Mouse (Mus musculus) gastrocnemius, postnatal 10 days (tissue): ENCODE data around the gene Prpf40b. TPM values are rescaled to one million over a fixed set of nuclear protein-coding genes. Genes with fewer than 3 reads are reported as not detected.
A peak's percentile ranks its signal among the peaks of the same experiment; 100 is the strongest.
"Not testable (repeated sequence)": the region's sequence is repeated elsewhere in the genome, so short reads cannot be mapped to it uniquely, and the experiment has no call there.

Experiments used
- DNase-seq: peaks from one replicate; pipeline ENCODE4 v3.0.0; 2021; ENCODE audit warnings: mixed read lengths
- long read RNA-seq, 2 experiments: library from polyadenylated mRNA; stranded (forward); transcript quantifications; one replicate each; pipeline ENCODE4 v2.0.0; 2021
- total RNA-seq, 2 experiments: library from RNA; stranded (reverse); gene quantifications; 2 replicates each; pipeline ENCODE4 v1.2.3; 2021

The Prpf40b gene
- total RNA-seq: 10 to 100 TPM; 23.3 to 28.8 TPM
- long read RNA-seq, experiment 1, partial matches to known transcripts: 7 of 22 reads
- long read RNA-seq, experiment 1, other reads (novel, unspliced or antisense): 15 of 22 reads
- long read RNA-seq, experiment 2, partial matches to known transcripts: 0 of 14 reads
- long read RNA-seq, experiment 2, other reads (novel, unspliced or antisense): 13 of 14 reads

DNA sequence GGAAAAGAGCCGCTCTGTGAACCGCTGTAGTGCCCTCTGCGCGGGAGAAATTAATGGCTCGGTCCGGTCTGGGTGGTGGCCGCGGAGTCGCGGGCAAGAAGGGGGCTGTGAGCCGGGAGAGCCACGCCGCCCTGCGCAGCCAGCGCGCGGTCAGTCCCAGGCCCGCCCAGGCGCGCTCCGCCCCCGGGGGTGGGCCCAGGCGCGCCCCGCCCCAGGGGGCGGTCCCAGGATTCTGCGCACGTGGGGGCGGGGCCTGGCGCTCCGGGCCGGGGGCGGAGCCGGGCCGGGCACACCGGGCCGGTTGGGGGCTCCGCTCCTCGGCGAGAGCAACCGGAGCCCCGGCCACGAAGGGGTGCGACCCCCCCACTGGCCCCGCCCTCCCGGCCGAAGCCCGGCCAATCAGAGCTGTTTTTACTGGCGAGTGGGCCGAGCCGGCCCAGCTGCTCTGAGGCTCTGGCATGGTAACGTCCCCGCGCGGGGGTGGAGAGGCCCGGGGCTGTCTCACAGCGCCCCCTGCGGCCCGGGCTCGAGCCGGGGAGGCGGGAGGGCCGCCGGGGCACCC lies at the start of gene Prpf40b:
Gene Prpf40b, plus strand, starts transcription at position 275 of the 562 bp plus-strand sequence.
- DNase-seq: peak; percentile 95

DNA sequence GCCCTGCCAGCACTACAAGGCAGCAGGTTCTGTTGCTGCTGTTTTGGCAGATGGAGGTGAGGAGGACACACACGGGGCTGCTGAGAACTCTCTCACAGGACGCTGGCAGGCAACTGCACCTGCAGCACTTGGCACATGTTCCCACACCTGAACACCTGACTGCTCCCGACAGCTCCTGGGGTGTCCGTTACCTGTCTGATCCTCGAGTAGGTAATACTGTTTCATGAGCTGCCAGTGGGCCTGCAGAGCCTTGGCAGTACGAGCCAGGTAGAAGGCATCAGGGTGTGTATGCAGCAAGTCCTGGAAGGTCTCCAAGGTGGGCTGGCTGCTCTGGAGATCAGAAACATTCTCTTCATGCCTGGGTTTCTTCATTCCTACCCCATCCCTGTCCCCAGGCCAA lies 48.2 kb upstream of the Prpf40b start:
- DNase-seq: not testable (repeated sequence)

GRCm38 (mm10) chr15:99248972-99249371 lies 45.9 kb upstream of the Prpf40b start:
- no peak for DNase-seq

GRCm38 (mm10) chr15:99249938-99250337 lies 44.9 kb upstream of the Prpf40b start:
- DNase-seq: no peak

- not testable (repeated sequence) for DNase-seq
Observed at GRCm38 (mm10) chr15:99251111-99251510, 43.8 kb upstream of the Prpf40b start.

- DNase-seq: peak; percentile 97
Observed at GRCm38 (mm10) chr15:99251626-99252380, 43.1 kb upstream of the Prpf40b start, which contains the start of gene Mcrs1. Gene Mcrs1, minus strand, starts transcription at chr15:99251961.

DNA sequence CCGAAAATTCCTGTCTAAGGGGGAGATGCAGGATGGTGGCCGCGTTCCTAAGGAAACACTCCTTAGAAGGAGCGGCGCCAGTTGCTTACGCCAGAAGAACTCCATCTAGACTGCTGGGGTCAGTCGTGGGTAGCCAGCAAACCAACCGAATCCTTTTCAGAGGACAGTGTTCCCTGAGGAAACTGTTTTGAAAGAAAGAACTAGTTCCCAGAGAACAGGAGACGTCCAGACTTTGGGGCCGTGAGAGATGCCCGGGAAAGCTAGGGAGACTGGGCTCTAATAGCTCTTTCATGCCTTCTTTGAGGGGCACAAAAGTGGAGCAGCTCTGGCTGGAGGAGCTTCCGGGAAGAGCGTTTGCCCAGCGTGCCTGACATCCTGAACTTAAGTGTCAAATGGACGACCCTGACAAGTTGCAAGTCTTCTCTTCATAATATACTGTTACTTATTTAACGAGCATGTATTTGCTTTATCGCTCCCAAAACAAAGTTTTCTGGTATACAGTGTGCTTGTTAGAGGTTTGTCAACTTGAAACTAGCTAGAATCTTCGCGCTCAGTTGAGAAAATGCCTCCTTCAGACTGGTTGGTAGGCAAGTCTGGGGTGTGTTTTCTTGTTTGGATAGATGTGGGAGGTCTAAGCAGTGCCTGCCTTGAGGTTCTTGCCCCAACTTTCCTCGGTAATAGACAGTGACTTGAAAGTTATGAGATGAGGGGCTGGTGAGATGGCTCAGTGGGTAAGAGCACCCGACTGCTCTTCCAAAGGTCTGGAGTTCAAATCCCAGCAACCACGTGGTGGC lies 42.3 kb upstream of the Prpf40b start:
- DNase-seq: peak; percentile 71

DNA sequence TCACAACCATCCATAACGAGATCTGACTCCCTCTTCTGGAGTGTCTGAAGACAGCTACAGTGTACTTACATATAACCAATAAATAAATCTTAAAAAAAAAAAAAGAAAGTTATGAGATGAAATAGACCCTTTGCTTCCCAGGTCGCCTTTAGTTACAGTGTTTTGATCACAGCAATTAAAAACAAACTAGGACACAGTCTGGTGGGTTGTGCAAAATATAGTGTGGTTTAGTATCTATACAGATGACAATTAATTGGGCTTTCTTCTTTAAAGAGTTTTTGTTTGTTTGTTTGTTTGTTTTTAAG lies 41.8 kb upstream of the Prpf40b start:
- not testable (repeated sequence) for DNase-seq

DNA sequence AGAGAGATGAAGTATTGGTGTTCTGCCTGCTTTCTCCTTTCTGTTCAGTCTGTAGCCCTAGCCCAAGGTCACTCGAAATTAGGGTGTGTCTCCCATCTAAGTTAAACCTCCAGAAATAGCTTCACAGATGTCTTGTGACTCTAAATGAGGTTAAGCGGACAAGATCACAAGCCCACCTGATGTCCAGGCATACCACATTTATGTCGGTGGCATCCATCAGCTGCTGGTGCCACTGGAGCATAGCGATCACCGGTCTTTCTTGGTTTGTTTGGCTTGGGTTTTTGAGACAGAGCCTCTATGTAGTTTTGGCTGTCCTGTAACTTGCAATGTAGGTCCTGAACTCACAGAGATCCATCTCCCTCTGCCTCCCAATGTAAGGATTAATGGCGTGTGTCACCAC lies 41.1 kb upstream of the Prpf40b start:
- no peak for DNase-seq

- no peak for DNase-seq
Observed at GRCm38 (mm10) chr15:99254477-99255005, 40.3 kb upstream of the Prpf40b start.

DNA sequence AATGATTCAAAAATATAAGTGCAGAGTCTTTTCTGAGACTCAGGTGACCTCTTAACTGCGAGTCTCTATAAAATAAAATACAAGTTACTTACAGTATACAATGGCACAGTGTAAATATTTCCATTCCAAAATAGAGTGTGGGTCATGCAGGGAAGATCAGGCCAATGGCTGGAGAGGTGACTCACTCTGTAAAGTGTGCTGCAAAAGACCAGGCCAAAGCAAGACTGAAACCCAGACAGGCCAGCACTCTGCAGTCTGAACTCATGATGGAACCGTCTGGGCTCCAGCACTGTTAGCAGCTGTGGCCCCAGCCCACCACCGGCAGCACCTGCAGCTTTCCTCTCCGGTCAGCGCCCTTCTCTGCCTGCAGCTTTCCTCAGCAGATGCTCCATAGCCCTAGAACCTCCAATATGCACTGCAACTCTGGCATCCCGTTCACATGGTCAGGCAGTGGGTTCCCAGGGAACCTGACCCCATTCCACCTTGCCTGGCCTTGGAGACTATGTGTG lies 39.6 kb upstream of the Prpf40b start:
- no peak for DNase-seq

- DNase-seq: no peak
Observed at GRCm38 (mm10) chr15:99259167-99259729, 35.6 kb upstream of the Prpf40b start.

DNA sequence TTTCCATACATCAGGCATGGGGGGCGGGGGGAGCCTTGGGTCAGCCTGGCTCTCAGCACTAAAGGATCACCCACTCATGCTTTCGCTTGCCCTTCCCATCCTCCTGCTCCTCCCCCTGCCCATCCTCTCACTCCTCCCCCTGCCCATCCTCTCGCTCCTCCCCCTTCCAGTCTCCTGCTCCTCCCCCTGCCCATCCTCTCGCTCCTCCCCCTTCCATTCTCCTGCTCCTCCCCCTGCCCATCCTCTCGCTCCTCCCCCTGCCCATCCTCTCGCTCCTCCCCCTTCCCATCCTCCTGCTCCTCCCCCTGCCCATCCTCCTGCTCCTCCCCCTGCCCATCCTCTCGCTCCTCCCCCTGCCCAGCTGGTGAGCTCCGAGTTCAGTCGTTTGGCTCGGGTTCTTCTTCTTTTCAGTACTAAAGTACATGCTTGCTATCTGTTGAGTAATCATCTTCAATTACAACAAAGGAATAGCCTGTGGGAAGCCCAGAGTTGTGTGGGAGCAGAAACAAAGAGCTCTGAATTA lies 35.1 kb upstream of the Prpf40b start:
- DNase-seq: peak; percentile 63

GRCm38 (mm10) chr15:99262702-99263101 lies 32.2 kb upstream of the Prpf40b start:
- DNase-seq: no peak

DNA sequence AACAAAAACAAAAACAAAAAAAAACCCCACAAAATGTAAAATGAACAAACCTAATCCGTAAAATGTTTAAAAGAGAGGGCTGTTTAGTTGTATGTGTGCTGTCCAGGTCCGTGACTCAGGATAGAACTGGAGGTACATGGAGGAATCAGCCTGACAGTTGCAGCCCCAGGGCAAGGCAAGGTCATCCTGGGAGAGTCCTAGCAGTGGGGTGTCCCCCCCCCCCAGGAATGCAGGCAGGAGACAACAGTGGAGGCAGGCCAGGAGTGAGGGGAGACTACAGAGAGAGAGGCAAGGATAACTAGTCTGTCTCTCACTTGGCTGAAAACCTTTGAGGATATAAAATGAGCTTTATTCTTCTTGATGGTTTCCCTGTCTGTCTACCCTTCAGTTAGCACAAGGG lies 30.5 kb upstream of the Prpf40b start:
- no peak for DNase-seq

DNA sequence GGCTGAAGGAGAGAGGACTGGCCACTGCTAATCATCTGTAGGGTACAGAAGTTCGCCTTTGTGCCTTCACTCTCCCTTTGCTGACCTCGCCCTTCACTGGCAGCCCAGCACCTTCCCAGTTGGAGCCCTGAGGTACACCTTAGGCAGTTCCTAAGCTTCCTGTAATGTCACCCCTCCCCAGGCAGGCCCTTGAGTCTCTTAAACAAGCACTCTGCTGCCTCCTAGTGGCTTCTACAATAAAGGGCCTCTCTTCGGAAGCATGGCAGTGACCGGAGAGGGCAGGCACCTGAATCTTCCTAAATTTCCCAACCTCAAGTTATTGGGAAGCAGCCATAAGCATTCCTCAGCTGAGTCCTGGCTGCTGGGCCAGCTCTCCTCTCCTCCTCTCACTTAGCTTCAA lies 29.2 kb upstream of the Prpf40b start:
- peak; percentile 59 for DNase-seq

GRCm38 (mm10) chr15:99276095-99276494 lies 18.8 kb upstream of the Prpf40b start:
- DNase-seq: no peak

- DNase-seq: no peak
Observed at GRCm38 (mm10) chr15:99278271-99278670, 16.6 kb upstream of the Prpf40b start.

DNA sequence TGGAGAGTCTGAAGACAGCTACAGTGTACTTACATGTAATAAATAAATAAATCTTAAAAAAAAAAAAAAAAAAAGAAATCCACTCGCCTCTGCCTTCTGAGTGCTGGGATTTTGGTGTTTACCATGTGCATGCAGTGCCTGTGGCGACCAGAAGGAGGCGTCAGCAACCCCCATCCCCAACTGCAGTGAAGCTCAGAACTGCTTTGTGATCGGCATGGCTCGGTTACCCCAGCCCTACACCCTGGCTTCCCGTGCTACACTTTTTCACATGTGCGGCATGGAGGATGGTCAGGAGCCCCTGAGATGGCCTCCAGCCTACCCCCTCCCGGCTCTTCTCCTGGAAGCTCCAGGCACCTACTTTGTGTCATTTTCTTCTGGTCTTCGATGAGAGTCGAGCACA lies 11.4 kb upstream of the Prpf40b start:
- no peak for DNase-seq

DNA sequence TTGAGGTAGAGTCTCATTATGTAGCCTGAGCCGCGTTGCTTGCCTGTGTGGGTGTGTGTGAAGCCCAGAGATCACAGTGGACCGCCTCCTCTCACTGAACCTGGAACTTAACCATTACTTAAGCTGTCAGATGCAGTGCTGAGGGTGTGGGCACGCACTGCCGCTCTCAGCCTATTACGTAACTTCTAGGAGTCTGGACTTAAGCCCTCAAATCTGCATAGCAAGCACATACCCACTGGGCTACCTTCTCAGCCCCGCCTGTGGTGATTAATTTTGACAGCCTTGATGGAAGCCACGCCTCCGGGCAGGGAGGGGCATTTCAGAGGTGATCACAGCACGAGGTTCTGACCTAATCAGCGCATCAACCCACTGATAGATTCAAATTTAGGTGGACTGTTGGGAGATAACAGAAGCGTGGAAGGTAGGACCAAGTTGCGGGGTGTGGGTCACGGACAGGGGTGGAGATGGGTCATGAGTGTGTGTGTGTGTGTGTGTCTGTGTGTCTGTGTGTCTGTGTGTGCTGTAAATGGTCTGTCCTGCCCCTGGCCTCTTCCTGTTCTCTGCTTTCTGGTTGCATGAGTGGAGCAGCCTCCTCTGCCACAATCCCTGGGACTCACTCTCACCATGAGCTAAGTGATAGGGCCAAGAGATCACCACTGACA lies 10.2 kb upstream of the Prpf40b start:
- no peak for DNase-seq

DNA sequence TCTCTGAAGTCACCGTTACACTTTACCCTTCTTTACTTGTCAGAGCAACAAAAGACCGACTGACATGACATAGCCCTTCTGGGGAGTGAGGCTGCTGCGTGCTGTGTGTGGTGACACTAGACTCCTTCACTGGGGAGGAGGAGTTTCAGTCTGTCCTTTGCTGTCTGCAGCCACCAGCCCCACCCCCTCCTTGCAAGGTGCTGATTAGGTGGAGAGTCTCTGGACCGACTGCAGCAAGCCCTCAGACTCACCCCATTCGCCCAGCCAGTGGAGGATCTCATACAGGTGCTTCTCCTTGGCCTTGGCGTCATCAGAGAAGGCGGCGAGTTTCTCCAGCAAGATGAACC lies 9.7 kb upstream of the Prpf40b start:
- DNase-seq: no peak
